Mouse (Mus musculus) hindbrain, embryonic 11.5 days (tissue): Measurements from ENCODE around the gene Ifngr1. TPM values are rescaled to one million over a fixed set of nuclear protein-coding genes. Genes with fewer than 3 reads are reported as not detected.

ENCODE experiments used
- ATAC-seq: fragments of 200-750 bp; cut with Nextera tagmentation; 2 replicates; pipeline ENCODE4 v1.8.0; 2017; ENCODE audit warnings: mild to moderate bottlenecking, moderate TSS enrichment, moderate library complexity; ENCODE audit not compliant: low FRiP score
- DNase-seq: peaks from one replicate; pipeline ENCODE4 v3.0.0-alpha.2; 2015; ENCODE audit warnings: low spot score
- H3K27ac ChIP-seq: fragments of 300-500 bp; sonication (generic); 2 replicates; pipeline ENCODE4 v1.5.1; 2014; ENCODE audit warnings: mild to moderate bottlenecking, low read depth, low read length
- H3K27me3 ChIP-seq: fragments of 300-500 bp; sonication (generic); 2 replicates; pipeline ENCODE4 v1.6.1; 2014; ENCODE audit warnings: mild to moderate bottlenecking, low read length, moderate library complexity, mixed read lengths; ENCODE audit not compliant: control insufficient read depth, insufficient read depth
- H3K36me3 ChIP-seq: fragments of 300-500 bp; sonication (generic); 2 replicates; pipeline ENCODE4 v1.6.1; 2014; ENCODE audit warnings: mild to moderate bottlenecking, low read length, moderate library complexity, mixed read lengths; ENCODE audit not compliant: control insufficient read depth, insufficient read depth
- H3K4me1 ChIP-seq: fragments of 300-500 bp; sonication (generic); replicated peaks from 2 replicates; pipeline ENCODE4 v1.6.1; 2014; ENCODE audit warnings: low read length, mixed read lengths; ENCODE audit not compliant: control insufficient read depth, insufficient read depth
- H3K4me2 ChIP-seq: fragments of 300-500 bp; sonication (generic); replicated peaks from 2 replicates; pipeline ENCODE4 v1.6.1; 2014; ENCODE audit warnings: mild to moderate bottlenecking, low read depth, low read length
- H3K4me3 ChIP-seq: fragments of 300-500 bp; sonication (generic); 2 replicates; pipeline ENCODE4 v1.5.1; 2014; ENCODE audit warnings: low read depth, low read length
- H3K9ac ChIP-seq: fragments of 300-500 bp; sonication (generic); 2 replicates; pipeline ENCODE4 v1.6.1; 2014; ENCODE audit warnings: low read depth, low read length
- H3K9me3 ChIP-seq: fragments of 300-500 bp; sonication (generic); 2 replicates; pipeline ENCODE4 v1.6.1; 2016; ENCODE audit warnings: low read length; ENCODE audit not compliant: control insufficient read depth
- WGBS: fragments of 180-500 bp; shearing (Covaris S2); extraction: QIAGEN DNeasy Blood & Tissue Kit; methylation state at CpG from one replicate; pipeline ENCODE4 v1.1.7; 2014; 5-methylcytosine and 5-hydroxymethylcytosine counted together
- polyA plus RNA-seq: library from polyadenylated mRNA; unstranded; fragments of >200 nt; fragmentation: Nextera tagmentation; extraction: Ambion mirVana; gene quantifications from 2 replicates; pipeline ENCODE4 v1.2.1, GENCODE M21; 2014

The Ifngr1 gene
- polyA plus RNA-seq, 1 experiment from 2014 or later, result 30.0 TPM

- ATAC-seq, result no peak
- 79% methylated on average over 1 of the region's 1 CpGs for WGBS
- H3K4me3 ChIP-seq, result no peak overlapping the region
Observed at GRCm38 (mm10) chr10:19563443-19563861, 28.3 kb upstream of the Ifngr1 start.

DNA sequence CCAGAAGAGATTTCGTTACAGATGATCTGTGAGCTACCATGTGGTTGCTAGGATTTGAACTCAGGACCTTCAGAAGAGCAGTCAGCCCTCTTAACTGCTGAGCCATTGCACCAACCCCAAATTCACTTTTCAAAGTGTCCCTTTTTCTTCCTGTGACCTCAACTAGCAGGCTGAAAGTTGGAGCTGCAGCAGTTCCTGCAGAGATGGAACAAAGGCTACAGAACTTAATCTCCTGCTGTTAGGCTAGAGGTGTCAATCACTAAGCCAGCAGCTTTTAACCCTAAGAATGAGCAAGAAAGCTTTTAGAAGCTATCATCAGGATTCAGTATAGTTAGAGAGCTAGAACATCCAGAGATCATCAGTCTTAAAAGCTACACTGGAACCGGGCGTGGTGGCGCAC, 24.3 kb upstream of the Ifngr1 start:
- Histone ChIP-seq H3K27me3 (no peaks in the 10 kb centered on the region), H3K4me1 (no peaks in the 10 kb centered on the region), H3K27ac (no peak overlapping the region), H3K4me2 (no peak overlapping the region), H3K9me3 (no peaks in the 10 kb centered on the region), H3K9ac (no peak overlapping the region), H3K4me3 (no peak overlapping the region), H3K36me3 (no peaks in the 10 kb centered on the region)
- DNase-seq, result no peak
- 93% methylated on average over 4 of the region's 4 CpGs for WGBS
- no peak for ATAC-seq

More at GRCm38 (mm10) chr10:19563443-19563861, 28.3 kb upstream of the Ifngr1 start:
- Histone ChIP-seq H3K4me1 (no peaks in the 10 kb centered on the region), H3K9me3 (no peaks in the 10 kb centered on the region), H3K36me3 (no peaks in the 10 kb centered on the region), H3K27me3 (no peaks in the 10 kb centered on the region), H3K9ac (no peak overlapping the region), H3K4me2 (no peak overlapping the region), H3K27ac (no peak overlapping the region)
- no peak for DNase-seq

GRCm38 (mm10) chr10:19570288-19570687, 21.5 kb upstream of the Ifngr1 start:
- Histone ChIP-seq H3K9me3 (no peaks in the 10 kb centered on the region), H3K9ac (no peak overlapping the region), H3K36me3 (no peaks in the 10 kb centered on the region), H3K27ac (no peak overlapping the region), H3K4me2 (no peak overlapping the region), H3K27me3 (no peaks in the 10 kb centered on the region), H3K4me3 (no peak overlapping the region), H3K4me1 (no peaks in the 10 kb centered on the region)
- 89% methylated on average over 4 of the region's 4 CpGs for WGBS
- ATAC-seq (no peak), DNase-seq (no peak)

GRCm38 (mm10) chr10:19570716-19571115, 21.0 kb upstream of the Ifngr1 start:
- H3K4me3 ChIP-seq, result no peak overlapping the region
- no peak for ATAC-seq
- WGBS, result 72% methylated on average over 1 of the region's 1 CpGs

DNA sequence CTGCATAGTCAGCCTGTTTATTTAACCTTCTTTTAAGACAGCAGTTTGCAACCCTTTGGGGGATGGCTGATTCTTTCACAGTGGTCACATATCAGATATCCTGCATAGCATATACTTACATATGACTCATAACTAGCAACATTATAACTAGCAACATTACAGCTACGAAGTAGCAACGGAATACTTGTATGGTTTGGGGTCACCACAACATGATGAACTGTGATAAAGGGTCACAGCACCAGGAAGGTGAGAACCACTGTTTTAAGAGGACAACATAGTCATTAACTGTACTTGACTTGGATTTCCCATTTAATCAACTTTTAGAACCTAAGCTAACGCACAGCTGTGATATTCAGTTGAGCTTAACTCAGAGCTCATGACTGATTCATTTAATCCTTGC, 14.2 kb upstream of the Ifngr1 start:
- over 99% methylated on average over 3 of the region's 3 CpGs for WGBS
- Histone ChIP-seq H3K4me3 (no peak overlapping the region), H3K27me3 (no peaks in the 10 kb centered on the region), H3K9ac (no peak overlapping the region), H3K9me3 (no peaks in the 10 kb centered on the region), H3K36me3 (no peaks in the 10 kb centered on the region), H3K4me1 (no peaks in the 10 kb centered on the region), H3K27ac (no peak overlapping the region), H3K4me2 (no peak overlapping the region)
- ATAC-seq (no peak), DNase-seq (no peak)

More at GRCm38 (mm10) chr10:19570716-19571115, 21.0 kb upstream of the Ifngr1 start:
- H3K27me3 ChIP-seq, result no peaks in the 10 kb centered on the region
- H3K9ac ChIP-seq, result no peak overlapping the region
- DNase-seq, result no peak
- H3K27ac ChIP-seq, result no peak overlapping the region
- no peaks in the 10 kb centered on the region for H3K9me3 ChIP-seq
- no peaks in the 10 kb centered on the region for H3K36me3 ChIP-seq
- H3K4me2 ChIP-seq, result no peak overlapping the region
- no peaks in the 10 kb centered on the region for H3K4me1 ChIP-seq

GRCm38 (mm10) chr10:19578001-19578400, 13.7 kb upstream of the Ifngr1 start:
- no peak overlapping the region for H3K27ac ChIP-seq
- no peak overlapping the region for H3K4me3 ChIP-seq
- DNase-seq (no peak), ATAC-seq (no peak)
- H3K36me3 ChIP-seq, result no peaks in the 10 kb centered on the region
- WGBS, result 87% methylated on average over 6 of the region's 6 CpGs
- no peaks in the 10 kb centered on the region for H3K4me1 ChIP-seq
- no peak overlapping the region for H3K4me2 ChIP-seq
- H3K9ac ChIP-seq, result no peak overlapping the region
- no peaks in the 10 kb centered on the region for H3K9me3 ChIP-seq
- no peaks in the 10 kb centered on the region for H3K27me3 ChIP-seq

DNA sequence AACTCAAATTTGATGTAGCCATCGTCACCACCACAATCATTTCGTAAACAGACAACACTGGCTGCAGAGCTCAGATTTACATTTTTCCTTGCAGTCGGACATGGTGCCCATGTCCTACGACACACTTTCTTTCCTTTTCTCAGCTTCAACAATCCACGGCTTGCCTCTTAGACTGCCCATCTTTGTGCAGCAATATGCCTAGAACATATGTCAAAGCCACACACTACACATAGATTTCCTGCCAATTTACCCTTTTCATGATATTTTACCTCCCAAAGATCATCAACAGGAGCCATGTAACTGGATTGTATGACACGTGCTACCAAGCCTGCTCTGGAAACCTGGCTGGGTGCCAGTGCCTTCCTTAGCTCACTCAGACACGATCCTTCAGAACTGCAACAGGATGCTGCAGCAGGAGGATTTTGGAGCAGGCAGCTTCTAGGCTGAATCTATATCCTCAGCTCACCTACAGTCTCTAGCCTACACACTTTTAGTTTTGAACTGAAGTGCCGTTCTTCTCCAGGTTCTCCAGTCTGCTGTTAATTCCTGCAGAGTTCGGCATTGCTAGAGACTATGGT, 13.3 kb upstream of the Ifngr1 start:
- DNase-seq, result no peak

DNA sequence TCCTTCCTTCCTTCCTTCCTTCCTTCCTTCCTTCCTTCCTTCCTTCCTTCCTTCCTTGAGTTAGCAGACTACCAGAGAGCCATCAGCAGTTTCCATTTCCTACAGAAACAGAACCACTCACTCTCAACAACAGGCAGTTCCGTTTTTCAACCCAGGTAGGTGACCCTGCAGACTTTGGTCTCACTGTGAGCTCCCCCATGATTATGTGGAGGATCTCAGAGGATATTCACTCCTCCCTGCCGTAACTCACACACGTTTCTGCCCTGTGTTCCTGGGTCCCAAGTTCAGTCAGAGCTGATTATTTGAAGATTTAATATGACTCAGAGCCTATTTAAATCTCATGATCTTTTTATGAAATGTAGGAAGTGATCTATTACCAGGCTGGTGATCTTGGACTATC, 11.1 kb upstream of the Ifngr1 start:
- DNase-seq (no peak), ATAC-seq (no peak)
- no peaks in the 10 kb centered on the region for H3K27me3 ChIP-seq
- H3K36me3 ChIP-seq, result no peaks in the 10 kb centered on the region
- H3K9me3 ChIP-seq, result no peaks in the 10 kb centered on the region
- H3K27ac ChIP-seq, result no peak overlapping the region
- WGBS, result 64% methylated on average over 3 of the region's 3 CpGs
- no peak overlapping the region for H3K9ac ChIP-seq
- no peak overlapping the region for H3K4me3 ChIP-seq
- no peaks in the 10 kb centered on the region for H3K4me1 ChIP-seq
- H3K4me2 ChIP-seq, result no peak overlapping the region

More for the DNA sequence above, 13.3 kb upstream of the Ifngr1 start:
- Histone ChIP-seq H3K27me3 (no peaks in the 10 kb centered on the region), H3K4me1 (no peaks in the 10 kb centered on the region), H3K4me3 (no peak overlapping the region), H3K9me3 (no peaks in the 10 kb centered on the region), H3K4me2 (no peak overlapping the region), H3K36me3 (no peaks in the 10 kb centered on the region), H3K9ac (no peak overlapping the region), H3K27ac (no peak overlapping the region)
- no peak for ATAC-seq
- 81% methylated on average over 9 of the region's 9 CpGs for WGBS

DNA sequence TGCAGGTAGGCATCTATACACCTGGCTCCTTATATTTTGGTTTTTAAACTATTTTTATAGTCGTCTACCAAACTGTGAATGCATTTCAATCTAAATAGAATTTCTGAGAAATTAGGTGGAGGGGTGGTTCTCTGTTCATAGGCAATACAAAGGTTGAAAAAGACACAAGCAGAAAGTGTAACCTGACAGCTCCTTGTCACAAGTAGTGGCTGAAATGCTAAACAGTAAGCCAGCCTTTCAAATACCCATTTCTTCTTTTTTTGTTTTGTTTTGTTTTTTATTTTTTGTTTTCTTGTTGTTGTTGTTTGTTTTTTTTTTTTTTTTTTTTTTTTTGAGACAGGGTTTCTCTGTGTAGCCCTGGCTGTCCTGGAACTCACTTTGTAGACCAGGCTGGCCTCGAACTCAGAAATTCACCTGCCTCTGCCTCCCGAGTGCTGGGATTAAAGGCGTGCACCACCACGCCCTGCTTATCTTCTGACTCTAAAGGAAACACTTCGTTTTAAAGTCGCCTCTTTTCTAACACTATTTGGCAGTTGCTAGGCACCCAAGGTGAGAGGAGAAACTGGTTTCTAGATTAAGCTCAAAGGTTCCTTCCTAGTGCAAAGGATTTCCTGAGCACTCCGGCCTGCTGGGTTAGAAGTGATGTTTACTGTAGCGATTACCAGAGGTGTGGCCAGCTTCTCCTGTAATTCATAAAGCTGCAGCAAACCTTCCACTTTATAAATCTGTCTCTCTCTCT, 9.7 kb upstream of the Ifngr1 start:
- Histone ChIP-seq H3K4me1 (no peaks in the 10 kb centered on the region), H3K9ac (no peak overlapping the region), H3K36me3 (no peaks in the 10 kb centered on the region), H3K27me3 (no peaks in the 10 kb centered on the region), H3K27ac (no peak overlapping the region), H3K9me3 (no peaks in the 10 kb centered on the region), H3K4me2 (no peak overlapping the region), H3K4me3 (no peak overlapping the region)
- DNase-seq (no peak), ATAC-seq (no peak)
- WGBS, result 84% methylated on average over 9 of the region's 9 CpGs
